In genomic region chr12:25062264-25062663, GRCm38 (mm10) we compare ENCODE assay signal across 26 mouse cellular contexts. TPM values are rescaled to one million over a fixed set of nuclear protein-coding genes. Genes with fewer than 3 reads are reported as not detected.
A peak's percentile ranks its signal among the peaks of the same experiment; 100 is the strongest.
DNase-seq lines count a peak whose midpoint lies in the region; ATAC-seq and TF ChIP-seq lines count a peak whose summit lies in the region.
"Had no signal": no experiment of that assay in that cellular context is flagged by ENCODE, and none has a peak within 500 bp of the region (broad histone marks: within the 10 kb centered on the region; RNA-seq: fewer than 3 reads in every experiment).

No protein-coding gene starts in this region.

- no peaks in the 10 kb centered on the region for H3K9me3 ChIP-seq in forebrain, embryonic 11.5 days (ENCODE audit: control insufficient read depth, low read length)
- no peaks in the 10 kb centered on the region for H3K9me3 ChIP-seq in forebrain, embryonic 14.5 days (replicated peaks; ENCODE audit: control insufficient read depth, low read length)
- H3K9me3 ChIP-seq in kidney, postnatal 0 days (replicated peaks; ENCODE audit: low read length), result no peaks in the 10 kb centered on the region
- H3K9me3 ChIP-seq: embryonic facial prominence, embryonic 10.5 days; embryonic facial prominence, embryonic 12.5 days; forebrain, embryonic 12.5 days; forebrain, embryonic 15.5 days; G1E had no signal

- H3K4me3 ChIP-seq in forebrain, embryonic 11.5 days (ENCODE audit: low read depth, low read length), result no peak overlapping the region
- no peak overlapping the region for H3K4me3 ChIP-seq in forebrain, embryonic 14.5 days (ENCODE audit: low read depth, low read length)
- no peak overlapping the region for H3K4me3 ChIP-seq in kidney, postnatal 0 days (replicated peaks; ENCODE audit: low read depth, low read length)
- H3K4me3 ChIP-seq: embryonic facial prominence, embryonic 10.5 days; embryonic facial prominence, embryonic 12.5 days; forebrain, embryonic 12.5 days; forebrain, embryonic 15.5 days had no signal

- no peaks in the 10 kb centered on the region for H3K27me3 ChIP-seq in forebrain, embryonic 11.5 days (ENCODE audit: control insufficient read depth, insufficient read depth, low read length)
- H3K27me3 ChIP-seq in forebrain, embryonic 14.5 days (replicated peaks; ENCODE audit: control insufficient read depth, insufficient read depth, low read length), result no peaks in the 10 kb centered on the region
- no peaks in the 10 kb centered on the region for H3K27me3 ChIP-seq in kidney, postnatal 0 days (ENCODE audit: insufficient read depth, low read length)
- H3K27me3 ChIP-seq: CH12.LX; embryonic facial prominence, embryonic 12.5 days; forebrain, embryonic 12.5 days; forebrain, embryonic 15.5 days; Patski had no signal

- TF ChIP-seq CTCF in kidney, postnatal 0 days (IDR thresholded peaks at IDR 0.05; ENCODE audit: low read depth), result no peak

- no peaks in the 10 kb centered on the region for H3K4me1 ChIP-seq in forebrain, embryonic 11.5 days (replicated peaks; ENCODE audit: control insufficient read depth, insufficient read depth, low read length)
- no peaks in the 10 kb centered on the region for H3K4me1 ChIP-seq in forebrain, embryonic 14.5 days (ENCODE audit: control insufficient read depth, insufficient read depth, low read length)
- H3K4me1 ChIP-seq in kidney, postnatal 0 days (replicated peaks; ENCODE audit: insufficient read depth, low read length), result no peaks in the 10 kb centered on the region
- H3K4me1 ChIP-seq: embryonic facial prominence, embryonic 10.5 days; embryonic facial prominence, embryonic 12.5 days; forebrain, embryonic 12.5 days had no signal

- no peak overlapping the region for H3K9ac ChIP-seq in forebrain, embryonic 11.5 days (ENCODE audit: low read length)
- no peak overlapping the region for H3K9ac ChIP-seq in forebrain, embryonic 14.5 days (ENCODE audit: low read length)
- no peak overlapping the region for H3K9ac ChIP-seq in kidney, postnatal 0 days (ENCODE audit: low read depth, low read length)
- H3K9ac ChIP-seq: embryonic facial prominence, embryonic 12.5 days; forebrain, embryonic 12.5 days; forebrain, embryonic 15.5 days; forebrain, postnatal 0 days had no signal

- H3K36me3 ChIP-seq in forebrain, embryonic 11.5 days (ENCODE audit: control insufficient read depth, insufficient read depth, low read length), result no peaks in the 10 kb centered on the region
- peaks cover 25% of the 10 kb centered on the region for H3K36me3 ChIP-seq in forebrain, embryonic 14.5 days (ENCODE audit: control insufficient read depth, insufficient read depth, low read length)
- peaks cover 26% of the 10 kb centered on the region for H3K36me3 ChIP-seq in kidney, postnatal 0 days (ENCODE audit: insufficient read depth, low read length)

- no peak for ATAC-seq in forebrain, embryonic 11.5 days (replicated peaks; ENCODE audit: low FRiP score)
- ATAC-seq in forebrain, embryonic 14.5 days, result no peak
- ATAC-seq in kidney, postnatal 0 days (replicated peaks; ENCODE audit: low FRiP score, low read depth), result 0 out of 2 replicates have a peak, but pooled peaks have one; percentile 46
- ATAC-seq: activated CD4-positive, CD25-positive, alpha-beta regulatory T cell, adult 4 months; CD4-positive, CD25-positive, alpha-beta regulatory T cell, adult 4 months; forebrain, embryonic 15.5 days; forebrain, postnatal 0 days; Patski had no signal

- 90% methylated on average over 6 of the region's 6 CpGs for WGBS in forebrain, embryonic 11.5 days
- WGBS in forebrain, embryonic 14.5 days, result 82% methylated on average over 6 of the region's 6 CpGs
- 33% methylated on average over 6 of the region's 6 CpGs for WGBS in kidney, postnatal 0 days

- H3K4me2 ChIP-seq in forebrain, embryonic 11.5 days (ENCODE audit: low read depth, low read length, severe bottlenecking), result no peak overlapping the region
- H3K4me2 ChIP-seq in forebrain, embryonic 14.5 days (ENCODE audit: low read length), result no peak overlapping the region
- no peak overlapping the region for H3K4me2 ChIP-seq in kidney, postnatal 0 days (ENCODE audit: low read length)
- H3K4me2 ChIP-seq: embryonic facial prominence, embryonic 12.5 days; forebrain, embryonic 12.5 days; forebrain, embryonic 15.5 days had no signal

- H3K27ac ChIP-seq in forebrain, embryonic 11.5 days (ENCODE audit: low read depth, low read length), result no peak overlapping the region
- H3K27ac ChIP-seq in forebrain, embryonic 14.5 days (ENCODE audit: low read depth, low read length), result no peak overlapping the region
- no peak overlapping the region for H3K27ac ChIP-seq in kidney, postnatal 0 days
- H3K27ac ChIP-seq: embryonic facial prominence, embryonic 10.5 days; embryonic facial prominence, embryonic 12.5 days; forebrain, embryonic 12.5 days; forebrain, embryonic 15.5 days had no signal

- DNase-seq in forebrain, embryonic 11.5 days (ENCODE audit: low spot score), result peak; percentile 17
- no peak for DNase-seq in forebrain, embryonic 14.5 days (ENCODE audit: low spot score)
- DNase-seq in kidney, postnatal 0 days (ENCODE audit: low spot score), result peak; percentile 71
- DNase-seq in kidney, adult 18-20 months, result no peak
- DNase-seq in testis, postnatal 10 days (ENCODE audit: low spot score), result peak; percentile 22
- no peak for DNase-seq in testis, postnatal 14 days (ENCODE audit: low spot score)
- DNase-seq in adrenal gland, postnatal 25 days, result no peak
- DNase-seq: adrenal gland, adult 8-10 months; adrenal gland, postnatal 14 days; B cell, adult 2 months; cerebellum, adult 11 months; cerebellum, adult 18-20 months; cerebellum, adult 8-10 months; cerebellum, adult 9-11 months; cerebellum, postnatal 14 days; cerebellum, postnatal 36 days; forebrain, postnatal 0 days had no signal

RNA-seq across cellular contexts. Expression of gene Id2, which starts 34.7 kb away (rescaled TPM):
- polyA plus RNA-seq in forebrain, embryonic 11.5 days (2014; fragmentation: Nextera tagmentation; extraction: Ambion mirVana), result 188 and 198 TPM in 2 replicates
- polyA plus RNA-seq in forebrain, embryonic 14.5 days (2014; fragmentation: Nextera tagmentation; extraction: Ambion mirVana), result 538 and 542 TPM in 2 replicates
- polyA plus RNA-seq in kidney, postnatal 0 days (2015; fragmentation: Nextera tagmentation; extraction: Ambion mirVana), result 718 and 754 TPM in 2 replicates
- total RNA-seq in adrenal gland, postnatal 25 days (2021), result 520 and 569 TPM in 2 replicates
- polyA plus RNA-seq: G1E had no signal

Comparison
In these comparisons a context has a peak if more than half of its experiments do, and no peak if none do; other contexts are left out.
1. DNase-seq: peak in forebrain, embryonic 11.5 days (single experiment), kidney, postnatal 0 days (single experiment) and testis, postnatal 10 days (single experiment); none in forebrain, embryonic 14.5 days (single experiment), kidney, adult 18-20 months (single experiment), testis, postnatal 14 days (single experiment) and adrenal gland, postnatal 25 days (single experiment).